Mouse (Mus musculus): Measurements from ENCODE around the gene Acot2. TPM values are rescaled to one million over a fixed set of nuclear protein-coding genes. Genes with fewer than 3 reads are reported as not detected.
"Not testable (repeated sequence)": the region's sequence is repeated elsewhere in the genome, so short reads cannot be mapped to it uniquely, and the experiment has no call there.

Acot2 gene
- polyA plus RNA-seq, 1 experiment, result 28.9 TPM

- TF ChIP-seq CTCF (IDR thresholded peaks at IDR 0.05; ENCODE audit: borderline replicate concordance, insufficient read depth, low read length) (peak; percentile 74; the same call in 1 of the 2 replicates), POLR2A (IDR thresholded peaks at IDR 0.05; ENCODE audit: low read depth, low read length) (no peak)
- Histone ChIP-seq H3K4me1 (ENCODE audit: control insufficient read depth, insufficient read depth, low read length) (no peaks in the 10 kb centered on the region), H3K4me3 (ENCODE audit: insufficient read depth, low read length) (no peak overlapping the region), H3K27ac (ENCODE audit: insufficient read depth, low read length) (no peak overlapping the region)
Observed at GRCm38 (mm10) chr12:84030659-84031332, 43.1 kb downstream of the Acot2 start.

- Histone ChIP-seq H3K27ac (ENCODE audit: insufficient read depth, low read length) (no peak overlapping the region), H3K4me3 (ENCODE audit: insufficient read depth, low read length) (no peak overlapping the region), H3K4me1 (ENCODE audit: control insufficient read depth, insufficient read depth, low read length) (no peaks in the 10 kb centered on the region)
- TF ChIP-seq CTCF (IDR thresholded peaks at IDR 0.05; ENCODE audit: borderline replicate concordance, insufficient read depth, low read length), result no peak
- no peak for TF ChIP-seq POLR2A (IDR thresholded peaks at IDR 0.05; ENCODE audit: low read depth, low read length)
Observed at GRCm38 (mm10) chr12:84032854-84033253, 45.2 kb downstream of the Acot2 start.

GRCm38 (mm10) chr12:84033302-84033701, 45.6 kb downstream of the Acot2 start:
- H3K27ac ChIP-seq (ENCODE audit: insufficient read depth, low read length); H3K4me1 ChIP-seq (ENCODE audit: control insufficient read depth, insufficient read depth, low read length); H3K4me3 ChIP-seq (ENCODE audit: insufficient read depth, low read length): not testable (repeated sequence)

GRCm38 (mm10) chr12:84034108-84034507, 46.4 kb downstream of the Acot2 start:
- Histone ChIP-seq H3K27ac (ENCODE audit: insufficient read depth, low read length) (no peak overlapping the region), H3K4me3 (ENCODE audit: insufficient read depth, low read length) (no peak overlapping the region)
- no peak for TF ChIP-seq POLR2A (IDR thresholded peaks at IDR 0.05; ENCODE audit: low read depth, low read length)
- TF ChIP-seq CTCF (IDR thresholded peaks at IDR 0.05; ENCODE audit: borderline replicate concordance, insufficient read depth, low read length), result no peak

GRCm38 (mm10) chr12:84038241-84038640, 50.6 kb downstream of the Acot2 start, which contains the start of gene Acot4:
Acot4 (plus strand) TSS chr12:84038379.
- H3K4me3 ChIP-seq (ENCODE audit: insufficient read depth, low read length), result peak within 1 kb of the TSS; percentile 12
- H3K27ac ChIP-seq (ENCODE audit: insufficient read depth, low read length); H3K4me1 ChIP-seq (ENCODE audit: control insufficient read depth, insufficient read depth, low read length): not testable (repeated sequence)

More at GRCm38 (mm10) chr12:84034108-84034507, 46.4 kb downstream of the Acot2 start:
- H3K4me1 ChIP-seq (ENCODE audit: control insufficient read depth, insufficient read depth, low read length), result no peaks in the 10 kb centered on the region

GRCm38 (mm10) chr12:84038691-84039111, 51.0 kb downstream of the Acot2 start, which contains the start of gene Gm49366:
Gm49366 (plus strand) TSS chr12:84038935.
- H3K4me3 ChIP-seq (ENCODE audit: insufficient read depth, low read length), result peak within 1 kb of the TSS; percentile 12
- H3K27ac ChIP-seq (ENCODE audit: insufficient read depth, low read length); H3K4me1 ChIP-seq (ENCODE audit: control insufficient read depth, insufficient read depth, low read length): not testable (repeated sequence)

GRCm38 (mm10) chr12:84042248-84042647, 54.6 kb downstream of the Acot2 start:
- no peaks in the 10 kb centered on the region for H3K4me1 ChIP-seq (ENCODE audit: control insufficient read depth, insufficient read depth, low read length)
- TF ChIP-seq CTCF (IDR thresholded peaks at IDR 0.05; ENCODE audit: borderline replicate concordance, insufficient read depth, low read length), result no peak
- TF ChIP-seq POLR2A (IDR thresholded peaks at IDR 0.05; ENCODE audit: low read depth, low read length), result no peak
- no peak overlapping the region for H3K4me3 ChIP-seq (ENCODE audit: insufficient read depth, low read length)
- H3K27ac ChIP-seq (ENCODE audit: insufficient read depth, low read length), result no peak overlapping the region

Other genes starting within 250 kb of the Acot2 start
- gene Papln, start 224.2 kb upstream of the Acot2 start, polyA plus RNA-seq (2011; ENCODE audit: insufficient read length, low read depth, missing spikeins), result 0.21 and 0.42 TPM in 2 replicates
- 23.6 and 26.7 TPM in 2 replicates for gene Numb, start 65.9 kb upstream of the Acot2 start, polyA plus RNA-seq (2011; ENCODE audit: insufficient read length, low read depth, missing spikeins)
- 6.5 and 6.7 TPM in 2 replicates for gene Riox1, start 37.3 kb upstream of the Acot2 start, polyA plus RNA-seq (2011; ENCODE audit: insufficient read length, low read depth, missing spikeins)
- gene Heatr4, start 3.0 kb upstream of the Acot2 start, polyA plus RNA-seq (2011; ENCODE audit: insufficient read length, low read depth, missing spikeins), result not detected in 2 replicates
- gene Acot1, start 21.6 kb downstream of the Acot2 start, polyA plus RNA-seq (2011; ENCODE audit: insufficient read length, low read depth, missing spikeins), result 7.0 and 12.4 TPM in 2 replicates
- gene Acot4, start 50.5 kb downstream of the Acot2 start, polyA plus RNA-seq (2011; ENCODE audit: insufficient read length, low read depth, missing spikeins), result 0.23 and 0.37 TPM in 2 replicates
- not detected in 2 replicates for gene Gm49366, start 51.1 kb downstream of the Acot2 start, polyA plus RNA-seq (2011; ENCODE audit: insufficient read length, low read depth, missing spikeins)
- gene Acot3, start 64.3 kb downstream of the Acot2 start, polyA plus RNA-seq (2011; ENCODE audit: insufficient read length, low read depth, missing spikeins), result not detected in 2 replicates
- gene Acot5, start 81.5 kb downstream of the Acot2 start, polyA plus RNA-seq (2011; ENCODE audit: insufficient read length, low read depth, missing spikeins), result not detected in 2 replicates
- 3.1 and 4.4 TPM in 2 replicates for gene Acot6, start 112.8 kb downstream of the Acot2 start, polyA plus RNA-seq (2011; ENCODE audit: insufficient read length, low read depth, missing spikeins)
- gene Dnal1, start 126.5 kb downstream of the Acot2 start, polyA plus RNA-seq (2011; ENCODE audit: insufficient read length, low read depth, missing spikeins), result 14.4 and 21.6 TPM in 2 replicates
- 0.30 and 0.35 TPM in 2 replicates for gene Pnma1, start 160.6 kb downstream of the Acot2 start, polyA plus RNA-seq (2011; ENCODE audit: insufficient read length, low read depth, missing spikeins)
- 20.6 and 21.3 TPM in 2 replicates for gene Elmsan1, start 231.0 kb downstream of the Acot2 start, polyA plus RNA-seq (2011; ENCODE audit: insufficient read length, low read depth, missing spikeins)